Mouse (Mus musculus) testis, postnatal 14 days (tissue): ENCODE results near the gene Usp25.

Experiments used
- DNase-seq: peaks from one replicate; pipeline ENCODE4 v3.0.0; 2021; ENCODE audit warnings: low spot score

Usp25 gene

GRCm38 (mm10) chr16:77150338-77150737 lies 136.8 kb downstream of the Usp25 start:
- DNase-seq = no peak

GRCm38 (mm10) chr16:77150884-77151283 lies 137.4 kb downstream of the Usp25 start:
- DNase-seq = no peak

GRCm38 (mm10) chr16:77152288-77152687 lies 138.8 kb downstream of the Usp25 start:
- no peak for DNase-seq

- DNase-seq = no peak
Observed at GRCm38 (mm10) chr16:77153216-77153715, 139.8 kb downstream of the Usp25 start.

- no peak for DNase-seq
Observed at GRCm38 (mm10) chr16:77153815-77154214, 140.3 kb downstream of the Usp25 start.

- DNase-seq = no peak
Observed at GRCm38 (mm10) chr16:77154831-77155230, 141.3 kb downstream of the Usp25 start.
